Mouse (Mus musculus) midbrain, embryonic 15.5 days (tissue): Measurements from ENCODE around the gene Rab3gap1. TPM values are rescaled to one million over a fixed set of nuclear protein-coding genes. Genes with fewer than 3 reads are reported as not detected.
"Not testable (repeated sequence)": the region's sequence is repeated elsewhere in the genome, so short reads cannot be mapped to it uniquely, and the experiment has no call there.

Experiments used
- ATAC-seq: fragments of 200-750 bp; cut with Nextera tagmentation; replicated peaks from 2 replicates; pipeline ENCODE4 v1.8.0; 2017; ENCODE audit warnings: moderate TSS enrichment
- H3K27ac ChIP-seq: fragments of 300-500 bp; sonication (generic); 2 replicates; pipeline ENCODE4 v1.5.1; 2015; ENCODE audit warnings: mild to moderate bottlenecking, inconsistent platforms
- H3K27me3 ChIP-seq: fragments of 300-500 bp; sonication (generic); replicated peaks from 2 replicates; pipeline ENCODE4 v1.6.1; 2015; ENCODE audit warnings: inconsistent platforms
- H3K36me3 ChIP-seq: fragments of 300-500 bp; sonication (generic); replicated peaks from 2 replicates; pipeline ENCODE4 v1.6.1; 2015; ENCODE audit warnings: inconsistent platforms
- H3K4me1 ChIP-seq: fragments of 300-500 bp; sonication (generic); 2 replicates; pipeline ENCODE4 v1.6.1; 2015; ENCODE audit warnings: inconsistent platforms
- H3K4me2 ChIP-seq: fragments of 300-500 bp; sonication (generic); 2 replicates; pipeline ENCODE4 v1.6.1; 2015; ENCODE audit warnings: inconsistent platforms, mild to moderate bottlenecking, moderate library complexity
- H3K4me3 ChIP-seq: fragments of 300-500 bp; sonication (generic); 2 replicates; pipeline ENCODE4 v1.5.1; 2015; ENCODE audit warnings: mild to moderate bottlenecking, inconsistent platforms
- H3K9ac ChIP-seq: fragments of 300-500 bp; sonication (generic); 2 replicates; pipeline ENCODE4 v1.6.1; 2015; ENCODE audit warnings: mild to moderate bottlenecking, inconsistent platforms
- H3K9me3 ChIP-seq: fragments of 300-500 bp; sonication (generic); 2 replicates; pipeline ENCODE4 v1.6.1; 2016; ENCODE audit warnings: inconsistent platforms
- WGBS: fragments of 180-500 bp; shearing (Covaris S2); methylation state at CpG from one replicate; pipeline ENCODE4 v1.1.7; 2015; ENCODE audit warnings: mixed read lengths; 5-methylcytosine and 5-hydroxymethylcytosine counted together
- polyA plus RNA-seq: library from polyadenylated mRNA; unstranded; fragments of >200 nt; fragmentation: Nextera tagmentation; extraction: Ambion mirVana; gene quantifications from 2 replicates; pipeline ENCODE4 v1.2.1, GENCODE M21; 2015

Rab3gap1 gene
- polyA plus RNA-seq, 1 experiment from 2014 or later = 24.4 TPM

- Histone ChIP-seq H3K4me2 (no peak overlapping the region), H3K9me3 (no peaks in the 10 kb centered on the region), H3K27me3 (no peaks in the 10 kb centered on the region), H3K9ac (no peak overlapping the region), H3K36me3 (peaks cover 53% of the 10 kb centered on the region), H3K4me3 (no peak overlapping the region), H3K4me1 (no peaks in the 10 kb centered on the region), H3K27ac (no peak overlapping the region)
- no peak for ATAC-seq
- 98% methylated on average over 10 of the region's 10 CpGs for WGBS
Observed at GRCm38 (mm10) chr1:127942231-127942630, 73.7 kb downstream of the Rab3gap1 start.

DNA sequence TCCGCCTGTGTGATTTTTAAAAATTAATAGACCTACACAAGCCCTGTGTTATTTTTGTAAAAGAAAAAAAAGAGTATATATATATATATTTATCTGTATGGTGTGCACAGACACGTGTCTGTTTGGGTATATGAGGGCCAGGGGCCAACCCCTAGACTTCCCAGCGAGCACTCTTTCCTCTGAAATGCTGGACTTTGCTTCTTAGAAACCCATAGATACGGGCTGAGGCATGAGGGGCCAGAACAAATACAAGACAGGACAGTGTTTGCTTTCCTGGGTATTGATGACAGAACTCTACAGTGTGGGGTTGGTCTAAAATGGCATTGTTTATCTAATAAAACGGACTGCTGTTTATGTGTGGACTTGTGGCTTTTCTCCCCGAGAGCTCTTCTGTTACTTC lies 74.9 kb downstream of the Rab3gap1 start:
- Histone ChIP-seq H3K9me3 (no peaks in the 10 kb centered on the region), H3K36me3 (peaks cover 44% of the 10 kb centered on the region), H3K27me3 (no peaks in the 10 kb centered on the region), H3K4me2 (no peak overlapping the region), H3K27ac (no peak overlapping the region), H3K4me3 (no peak overlapping the region), H3K9ac (no peak overlapping the region), H3K4me1 (no peaks in the 10 kb centered on the region)
- no peak for ATAC-seq
- 87% methylated on average over 6 of the region's 6 CpGs for WGBS

DNA sequence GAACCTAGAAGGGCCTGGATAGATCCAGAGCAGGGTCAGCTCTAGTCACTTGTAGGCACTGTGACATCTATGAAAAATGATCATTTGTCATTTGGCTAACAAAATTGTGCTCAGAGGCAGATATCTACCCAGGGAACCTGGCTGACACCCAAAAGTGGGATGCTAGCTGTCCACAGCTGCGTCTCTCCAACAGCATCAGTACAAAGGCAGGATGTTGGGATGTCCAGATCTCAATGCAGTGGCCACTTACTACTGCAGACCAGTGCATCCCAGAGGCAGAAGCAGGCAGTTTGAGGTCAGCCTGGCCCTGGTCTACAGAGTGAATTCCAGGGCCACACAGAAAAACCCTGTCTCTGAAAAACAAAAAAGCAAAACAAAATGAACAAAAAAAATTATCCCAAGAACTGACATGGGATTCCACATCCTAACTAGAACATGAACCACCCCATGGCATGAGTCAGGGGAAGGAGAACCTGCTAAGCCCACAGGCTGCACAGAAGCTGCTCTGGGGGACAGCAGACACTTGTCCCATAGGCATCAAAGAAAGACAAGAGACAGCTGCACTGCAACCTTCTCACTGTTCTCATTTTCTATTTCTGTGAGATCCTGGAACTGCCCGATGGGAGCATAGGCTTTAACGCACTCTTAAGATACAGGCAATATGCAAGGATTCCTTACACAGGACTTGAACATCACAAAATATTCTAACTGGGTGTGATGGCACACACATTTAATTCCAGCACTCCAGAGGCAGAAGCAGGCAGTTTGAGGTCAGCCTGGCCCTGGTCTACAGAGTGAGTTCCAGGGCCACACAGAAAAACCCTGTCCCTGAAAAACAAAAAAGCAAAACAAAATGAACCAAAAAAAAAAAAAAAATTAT lies 77.4 kb downstream of the Rab3gap1 start:
- Histone ChIP-seq H3K36me3 (peaks cover 25% of the 10 kb centered on the region; the same call in 1 of the 2 replicates), H3K27me3 (no peaks in the 10 kb centered on the region), H3K27ac (0 out of 2 replicates have a peak overlapping the region, but pooled peaks have one; percentile 3), H3K4me1 (no peaks in the 10 kb centered on the region), H3K4me3 (no peak overlapping the region), H3K4me2 (no peak overlapping the region), H3K9ac (no peak overlapping the region), H3K9me3 (no peaks in the 10 kb centered on the region)
- no peak for ATAC-seq
- 83% methylated on average over 3 of the region's 3 CpGs for WGBS

DNA sequence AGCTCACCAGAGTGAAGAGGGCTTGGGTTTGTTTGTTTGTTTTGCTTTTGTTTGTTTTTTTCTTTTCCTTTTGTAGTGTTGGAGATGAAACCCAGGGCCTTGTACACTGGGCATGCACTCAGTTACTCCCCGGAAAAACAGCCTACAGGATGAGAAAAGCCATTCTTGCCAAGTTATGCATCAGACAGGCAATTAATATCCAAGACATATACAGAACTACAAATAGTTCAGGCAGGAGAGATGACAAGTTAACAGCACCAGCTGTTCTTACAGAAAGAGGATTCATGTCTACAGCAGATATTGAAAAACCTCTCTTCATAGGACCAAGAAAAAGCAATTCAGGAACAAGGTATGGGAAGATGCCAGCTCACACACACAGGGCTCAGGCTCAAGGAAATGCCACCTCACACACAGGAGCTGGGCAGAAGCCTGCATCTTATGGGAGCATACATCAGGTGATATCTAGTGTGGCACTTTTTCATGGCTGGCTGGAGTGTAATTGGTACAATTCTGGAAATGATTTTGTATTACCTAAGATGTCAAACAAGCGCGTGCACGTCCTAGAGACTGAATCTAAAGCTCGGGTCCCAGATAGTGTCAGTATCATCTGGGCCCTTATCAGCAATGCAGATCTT lies 78.2 kb downstream of the Rab3gap1 start:
- no peak for ATAC-seq
- WGBS = 93% methylated on average over 5 of the region's 5 CpGs

GRCm38 (mm10) chr1:127948748-127949147 lies 80.2 kb downstream of the Rab3gap1 start:
- Histone ChIP-seq H3K27me3 (no peaks in the 10 kb centered on the region), H3K9me3 (no peaks in the 10 kb centered on the region), H3K36me3 (peaks cover 6% of the 10 kb centered on the region; the same call in 1 of the 2 replicates), H3K9ac (no peak overlapping the region), H3K4me3 (no peak overlapping the region), H3K27ac (no peak overlapping the region), H3K4me2 (no peak overlapping the region), H3K4me1 (no peaks in the 10 kb centered on the region)
- no peak for ATAC-seq
- 92% methylated on average over 5 of the region's 5 CpGs for WGBS

More for the DNA sequence above, 78.2 kb downstream of the Rab3gap1 start:
- Histone ChIP-seq H3K9ac (no peak overlapping the region), H3K4me1 (no peaks in the 10 kb centered on the region), H3K27me3 (no peaks in the 10 kb centered on the region), H3K9me3 (no peaks in the 10 kb centered on the region), H3K27ac (no peak overlapping the region), H3K4me3 (no peak overlapping the region), H3K36me3 (peaks cover 20% of the 10 kb centered on the region; the same call in 1 of the 2 replicates), H3K4me2 (no peak overlapping the region)

GRCm38 (mm10) chr1:127952276-127952675 lies 83.7 kb downstream of the Rab3gap1 start:
- no peaks in the 10 kb centered on the region for H3K9me3 ChIP-seq
- H3K4me1 ChIP-seq = no peaks in the 10 kb centered on the region
- no peaks in the 10 kb centered on the region for H3K36me3 ChIP-seq
- ATAC-seq = no peak
- H3K27ac ChIP-seq = no peak overlapping the region
- no peak overlapping the region for H3K4me2 ChIP-seq
- no peak overlapping the region for H3K4me3 ChIP-seq
- H3K9ac ChIP-seq = no peak overlapping the region
- H3K27me3 ChIP-seq = no peaks in the 10 kb centered on the region
- 88% methylated on average over 4 of the region's 4 CpGs for WGBS

DNA sequence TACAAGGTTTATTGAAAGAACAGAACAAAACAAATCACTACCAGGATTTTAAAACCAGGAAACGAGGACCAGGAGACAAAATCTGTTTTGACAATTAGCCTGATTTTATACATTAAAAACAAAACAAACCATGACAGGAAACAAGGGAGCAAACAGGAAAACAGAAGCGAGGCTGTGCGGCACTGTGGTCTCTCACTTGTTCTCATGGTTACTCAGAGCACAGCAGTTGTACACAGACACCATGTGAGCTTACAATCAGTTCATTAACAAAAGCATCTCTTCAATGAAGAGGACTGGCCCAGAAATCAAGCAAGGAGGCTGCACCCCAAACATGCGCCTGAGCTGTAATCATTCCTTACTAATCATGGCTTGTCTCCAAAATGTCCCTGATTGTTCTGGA lies 85.6 kb downstream of the Rab3gap1 start:
- 79% methylated on average over 4 of the region's 4 CpGs for WGBS
- H3K9ac ChIP-seq, H3K36me3 ChIP-seq, H3K4me1 ChIP-seq, ATAC-seq, H3K4me3 ChIP-seq, H3K27me3 ChIP-seq, H3K4me2 ChIP-seq, H3K9me3 ChIP-seq, H3K27ac ChIP-seq: not testable (repeated sequence)

- no peaks in the 10 kb centered on the region for H3K27me3 ChIP-seq
- no peak overlapping the region for H3K4me2 ChIP-seq
- WGBS = 85% methylated on average over 4 of the region's 4 CpGs
- H3K27ac ChIP-seq = no peak overlapping the region
- no peak for ATAC-seq
- no peak overlapping the region for H3K4me3 ChIP-seq
- no peaks in the 10 kb centered on the region for H3K9me3 ChIP-seq
- H3K36me3 ChIP-seq = no peaks in the 10 kb centered on the region
- peaks cover 15% of the 10 kb centered on the region for H3K4me1 ChIP-seq
- H3K9ac ChIP-seq = no peak overlapping the region
Observed at GRCm38 (mm10) chr1:127954800-127955199, 86.2 kb downstream of the Rab3gap1 start.

- Histone ChIP-seq H3K27ac (no peak overlapping the region), H3K9ac (no peak overlapping the region), H3K27me3 (no peaks in the 10 kb centered on the region), H3K4me1 (peaks cover 22% of the 10 kb centered on the region), H3K9me3 (no peaks in the 10 kb centered on the region), H3K4me2 (no peak overlapping the region), H3K4me3 (no peak overlapping the region), H3K36me3 (no peaks in the 10 kb centered on the region)
- no peak for ATAC-seq
- 95% methylated on average over 1 of the region's 1 CpGs for WGBS
Observed at GRCm38 (mm10) chr1:127956524-127956923, 88.0 kb downstream of the Rab3gap1 start.

DNA sequence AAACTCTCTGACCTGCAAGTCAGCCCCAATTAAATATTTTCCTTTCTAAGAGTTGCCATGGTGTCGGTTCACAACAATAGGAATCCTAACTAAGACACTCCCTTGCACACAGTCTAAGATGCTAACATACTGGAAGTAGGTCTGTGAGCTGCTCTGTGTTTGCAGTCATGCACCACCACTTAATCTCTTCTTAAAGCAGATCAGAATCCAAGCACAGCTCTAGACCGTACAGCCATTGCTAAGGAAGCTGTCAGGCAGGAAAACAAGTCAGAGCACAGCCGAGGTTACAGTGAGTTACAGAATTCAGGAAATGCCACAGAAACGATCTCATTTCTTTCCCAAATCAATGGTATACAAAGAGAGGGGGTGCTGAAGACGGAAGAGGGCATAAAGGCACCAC lies 90.2 kb downstream of the Rab3gap1 start:
- no peaks in the 10 kb centered on the region for H3K36me3 ChIP-seq
- no peak overlapping the region; the same call in 1 of the 2 replicates for H3K9ac ChIP-seq
- no peak overlapping the region for H3K4me3 ChIP-seq
- H3K27ac ChIP-seq = peak overlapping the region; percentile 79
- peak overlapping the region; percentile 33 for H3K4me2 ChIP-seq
- no peaks in the 10 kb centered on the region for H3K9me3 ChIP-seq
- 19% methylated on average over 5 of the region's 5 CpGs for WGBS
- peaks cover 22% of the 10 kb centered on the region for H3K4me1 ChIP-seq
- peak; percentile 85 for ATAC-seq
- H3K27me3 ChIP-seq = no peaks in the 10 kb centered on the region

GRCm38 (mm10) chr1:127959312-127959718 lies 90.7 kb downstream of the Rab3gap1 start:
- Histone ChIP-seq H3K4me3 (no peak overlapping the region), H3K4me2 (peak overlapping the region; percentile 33), H3K36me3 (no peaks in the 10 kb centered on the region), H3K27me3 (no peaks in the 10 kb centered on the region), H3K9ac (no peak overlapping the region; the same call in 1 of the 2 replicates), H3K4me1 (peaks cover 22% of the 10 kb centered on the region), H3K27ac (peak overlapping the region; percentile 79), H3K9me3 (no peaks in the 10 kb centered on the region)
- 7% methylated on average over 7 of the region's 7 CpGs for WGBS
- ATAC-seq = peak; percentile 78

- Histone ChIP-seq H3K36me3 (no peaks in the 10 kb centered on the region), H3K4me1 (peaks cover 22% of the 10 kb centered on the region), H3K9me3 (no peaks in the 10 kb centered on the region), H3K4me3 (no peak overlapping the region), H3K27ac (no peak overlapping the region), H3K9ac (no peak overlapping the region), H3K27me3 (no peaks in the 10 kb centered on the region), H3K4me2 (no peak overlapping the region)
- ATAC-seq = no peak
- WGBS = 90% methylated on average over 1 of the region's 1 CpGs
Observed at GRCm38 (mm10) chr1:127961140-127961539, 92.6 kb downstream of the Rab3gap1 start.
